Mouse (Mus musculus) hindbrain, embryonic 14.5 days (tissue): ENCODE data around the gene Tmem51. TPM values are rescaled to one million over a fixed set of nuclear protein-coding genes. Genes with fewer than 3 reads are reported as not detected.
"Not testable (repeated sequence)": the region's sequence is repeated elsewhere in the genome, so short reads cannot be mapped to it uniquely, and the experiment has no call there.

Experiments
- ATAC-seq: fragments of 200-750 bp; cut with Nextera tagmentation; 2 replicates; pipeline ENCODE4 v1.8.0; 2017; ENCODE audit warnings: moderate number of reproducible peaks, mild to moderate bottlenecking, moderate TSS enrichment, moderate library complexity; ENCODE audit not compliant: low FRiP score
- DNase-seq: peaks from one replicate; pipeline ENCODE4 v3.0.0-alpha.2; 2015; ENCODE audit warnings: low spot score
- H3K27ac ChIP-seq: fragments of 300-500 bp; sonication (generic); 2 replicates; pipeline ENCODE4 v1.5.1; 2014; ENCODE audit warnings: mild to moderate bottlenecking, moderate library complexity
- H3K27me3 ChIP-seq: fragments of 300-500 bp; sonication (generic); 2 replicates; pipeline ENCODE4 v1.6.1; 2014; ENCODE audit warnings: mild to moderate bottlenecking, low read length, mixed read lengths; ENCODE audit not compliant: control insufficient read depth, insufficient read depth
- H3K36me3 ChIP-seq: fragments of 300-500 bp; sonication (generic); replicated peaks from 2 replicates; pipeline ENCODE4 v1.6.1; 2014; ENCODE audit not compliant: control insufficient read depth, insufficient read depth
- H3K4me1 ChIP-seq: fragments of 300-500 bp; sonication (generic); replicated peaks from 2 replicates; pipeline ENCODE4 v1.6.1; 2014; ENCODE audit warnings: antibody characterized with exemption, low read length, mixed read lengths; ENCODE audit not compliant: control insufficient read depth, insufficient read depth
- H3K4me2 ChIP-seq: fragments of 300-500 bp; sonication (generic); replicated peaks from 2 replicates; pipeline ENCODE4 v1.6.1; 2014; ENCODE audit warnings: mild to moderate bottlenecking, moderate library complexity
- H3K4me3 ChIP-seq: fragments of 300-500 bp; sonication (generic); replicated peaks from 2 replicates; pipeline ENCODE4 v1.5.1; 2014; ENCODE audit warnings: mild to moderate bottlenecking, low read length
- H3K9ac ChIP-seq: fragments of 300-500 bp; sonication (generic); 2 replicates; pipeline ENCODE4 v1.6.1; 2014
- H3K9me3 ChIP-seq: fragments of 300-500 bp; sonication (generic); 2 replicates; pipeline ENCODE4 v1.6.1; 2016; ENCODE audit warnings: low read length; ENCODE audit not compliant: control insufficient read depth
- WGBS: fragments of 180-500 bp; shearing (Covaris S2); extraction: QIAGEN DNeasy Blood & Tissue Kit; methylation state at CpG from one replicate; pipeline ENCODE4 v1.1.7; 2014; 5-methylcytosine and 5-hydroxymethylcytosine counted together
- polyA plus RNA-seq: library from polyadenylated mRNA; unstranded; fragments of >200 nt; fragmentation: Nextera tagmentation; extraction: Ambion mirVana; gene quantifications from 2 replicates; pipeline ENCODE4 v1.2.1, GENCODE M21; 2014

The Tmem51 gene
- polyA plus RNA-seq, 1 experiment from 2014 or later: 6.6 TPM

- Histone ChIP-seq H3K9ac (no peak overlapping the region), H3K9me3 (no peaks in the 10 kb centered on the region), H3K36me3 (no peaks in the 10 kb centered on the region), H3K4me1 (no peaks in the 10 kb centered on the region), H3K27ac (no peak overlapping the region), H3K4me3 (no peak overlapping the region), H3K4me2 (no peak overlapping the region), H3K27me3 (no peaks in the 10 kb centered on the region)
- DNase-seq (no peak), ATAC-seq (no peak)
- WGBS: 81% methylated on average over 8 of the region's 8 CpGs
These were observed 28.5 kb downstream of the Tmem51 start for GRCm38 (mm10) chr4:142055600-142055999.

- ATAC-seq (no peak), DNase-seq (no peak)
- H3K36me3 ChIP-seq: no peaks in the 10 kb centered on the region
- WGBS: 85% methylated on average over 11 of the region's 11 CpGs
- no peaks in the 10 kb centered on the region for H3K9me3 ChIP-seq
- H3K4me2 ChIP-seq: no peak overlapping the region
- H3K27ac ChIP-seq: no peak overlapping the region
- H3K4me1 ChIP-seq: no peaks in the 10 kb centered on the region
- H3K27me3 ChIP-seq: no peaks in the 10 kb centered on the region
- no peak overlapping the region for H3K4me3 ChIP-seq
- H3K9ac ChIP-seq: no peak overlapping the region
These were observed 29.5 kb downstream of the Tmem51 start for GRCm38 (mm10) chr4:142054580-142054979.

GRCm38 (mm10) chr4:142053661-142054448 lies 30.2 kb downstream of the Tmem51 start:
- H3K4me2 ChIP-seq: no peak overlapping the region
- no peak overlapping the region for H3K4me3 ChIP-seq
- ATAC-seq: no peak
- H3K9me3 ChIP-seq: no peaks in the 10 kb centered on the region
- WGBS: 54% methylated on average over 9 of the region's 9 CpGs
- H3K9ac ChIP-seq: no peak overlapping the region
- no peaks in the 10 kb centered on the region for H3K36me3 ChIP-seq
- no peak overlapping the region for H3K27ac ChIP-seq
- no peaks in the 10 kb centered on the region for H3K4me1 ChIP-seq
- H3K27me3 ChIP-seq: no peaks in the 10 kb centered on the region
- DNase-seq: no peak

- WGBS: 74% methylated on average over 4 of the region's 4 CpGs
- no peaks in the 10 kb centered on the region for H3K36me3 ChIP-seq
These were observed 30.8 kb downstream of the Tmem51 start for GRCm38 (mm10) chr4:142053261-142053660.

GRCm38 (mm10) chr4:142052391-142053132 lies 31.5 kb downstream of the Tmem51 start:
- no peak for DNase-seq
- Histone ChIP-seq H3K4me2 (no peak overlapping the region), H3K4me1 (no peaks in the 10 kb centered on the region), H3K27me3 (no peaks in the 10 kb centered on the region), H3K9ac (no peak overlapping the region), H3K9me3 (no peaks in the 10 kb centered on the region), H3K36me3 (no peaks in the 10 kb centered on the region), H3K27ac (no peak overlapping the region), H3K4me3 (no peak overlapping the region)
- ATAC-seq: no peak
- 60% methylated on average over 22 of the region's 22 CpGs for WGBS

More at GRCm38 (mm10) chr4:142053261-142053660, 30.8 kb downstream of the Tmem51 start:
- Histone ChIP-seq H3K27ac (no peak overlapping the region), H3K4me3 (no peak overlapping the region), H3K4me1 (no peaks in the 10 kb centered on the region), H3K4me2 (no peak overlapping the region), H3K9me3 (no peaks in the 10 kb centered on the region), H3K27me3 (no peaks in the 10 kb centered on the region), H3K9ac (no peak overlapping the region)
- no peak for ATAC-seq
- DNase-seq: no peak

GRCm38 (mm10) chr4:142051883-142052282 lies 32.2 kb downstream of the Tmem51 start:
- not testable (repeated sequence) for H3K27ac ChIP-seq, H3K4me3 ChIP-seq, H3K4me2 ChIP-seq, H3K36me3 ChIP-seq, H3K27me3 ChIP-seq, DNase-seq, H3K9me3 ChIP-seq, H3K4me1 ChIP-seq, H3K9ac ChIP-seq, ATAC-seq
- 88% methylated on average over 6 of the region's 6 CpGs for WGBS

GRCm38 (mm10) chr4:142049963-142050362 lies 34.1 kb downstream of the Tmem51 start:
- 96% methylated on average over 5 of the region's 5 CpGs for WGBS
- Histone ChIP-seq H3K27me3 (no peaks in the 10 kb centered on the region), H3K4me1 (no peaks in the 10 kb centered on the region), H3K4me2 (no peak overlapping the region), H3K27ac (no peak overlapping the region), H3K9ac (no peak overlapping the region), H3K4me3 (no peak overlapping the region), H3K36me3 (no peaks in the 10 kb centered on the region), H3K9me3 (no peaks in the 10 kb centered on the region)
- ATAC-seq: no peak
- no peak for DNase-seq

- Histone ChIP-seq H3K27ac (no peak overlapping the region), H3K9me3 (no peaks in the 10 kb centered on the region), H3K4me1 (no peaks in the 10 kb centered on the region), H3K9ac (no peak overlapping the region), H3K4me2 (no peak overlapping the region), H3K27me3 (no peaks in the 10 kb centered on the region), H3K4me3 (no peak overlapping the region), H3K36me3 (no peaks in the 10 kb centered on the region)
- DNase-seq (no peak), ATAC-seq (no peak)
- 69% methylated on average over 8 of the region's 8 CpGs for WGBS
These were observed 35.7 kb downstream of the Tmem51 start for GRCm38 (mm10) chr4:142048391-142048790.

GRCm38 (mm10) chr4:142047005-142047404 lies 37.1 kb downstream of the Tmem51 start:
- ATAC-seq (no peak), DNase-seq (no peak)
- H3K27me3 ChIP-seq: no peaks in the 10 kb centered on the region
- H3K4me1 ChIP-seq: no peaks in the 10 kb centered on the region
- H3K4me3 ChIP-seq: no peak overlapping the region
- no peaks in the 10 kb centered on the region for H3K36me3 ChIP-seq
- no peak overlapping the region for H3K4me2 ChIP-seq
- no peak overlapping the region for H3K9ac ChIP-seq
- WGBS: 86% methylated on average over 5 of the region's 5 CpGs
- H3K27ac ChIP-seq: no peak overlapping the region
- no peaks in the 10 kb centered on the region for H3K9me3 ChIP-seq
